Mouse (Mus musculus) lung, adult 10 weeks (tissue): ENCODE results near the gene Zbtb1. TPM values are rescaled to one million over a fixed set of nuclear protein-coding genes. Genes with fewer than 3 reads are reported as not detected.

Experiments used
- polyA plus RNA-seq: library from polyadenylated mRNA; stranded (reverse); fragments of 350-450 nt; fragmentation: Illumina TruSeq; extraction: RNeasy Lipid Tissue Mini Kit (QIAGEN cat#74804); gene quantifications from one replicate; pipeline ENCODE4 v1.2.3, GENCODE M21; 2014; ENCODE audit warnings: low read depth, low replicate concordance; ENCODE audit not compliant: insufficient read depth

Zbtb1 gene
- polyA plus RNA-seq = 2.5 TPM

GRCm38 (mm10) chr12:76369978-76370830 lies at the start of gene Zbtb1:
Gene Zbtb1, plus strand, starts transcription at chr12:76370266.

GRCm38 (mm10) chr12:76324679-76325431 lies 45.2 kb upstream of the Zbtb1 start, which contains the start of gene Akap5:
Gene Akap5, plus strand, starts transcription at chr12:76324891.

GRCm38 (mm10) chr12:76369206-76369977 lies 674 bp upstream of the Zbtb1 start, which contains the start of gene Zbtb25:
Gene Zbtb25, minus strand, starts transcription at chr12:76369602.

GRCm38 (mm10) chr12:76403886-76404537 lies 33.9 kb downstream of the Zbtb1 start, which contains the start of gene Hspa2:
Gene Hspa2, plus strand, starts transcription at chr12:76404176.

GRCm38 (mm10) chr12:76417433-76417854 lies 47.4 kb downstream of the Zbtb1 start, which contains the start of gene Ppp1r36:
Gene Ppp1r36, plus strand, starts transcription at chr12:76417538.

Other genes starting within 250 kb of the Zbtb1 start
- gene Esr2, start 193.0 kb upstream of the Zbtb1 start, polyA plus RNA-seq = 1.2 TPM
- not detected for gene Tex21, start 123.5 kb upstream of the Zbtb1 start, polyA plus RNA-seq
- gene Mthfd1, start 115.0 kb upstream of the Zbtb1 start, polyA plus RNA-seq = 106 TPM
- gene Akap5, start 45.4 kb upstream of the Zbtb1 start, polyA plus RNA-seq = 60.0 TPM
- 4.1 TPM for gene Zbtb25, start 664 bp upstream of the Zbtb1 start, polyA plus RNA-seq
- gene Hspa2, start 33.9 kb downstream of the Zbtb1 start, polyA plus RNA-seq = 9.7 TPM
- 7.8 TPM for gene Ppp1r36, start 47.3 kb downstream of the Zbtb1 start, polyA plus RNA-seq
- 6.8 TPM for gene Plekhg3, start 160.6 kb downstream of the Zbtb1 start, polyA plus RNA-seq